Mouse (Mus musculus): ENCODE measurements around the gene Ston1. TPM values are rescaled to one million over a fixed set of nuclear protein-coding genes. Genes with fewer than 3 reads are reported as not detected.

Ston1 gene
- polyA plus RNA-seq, 1 experiment from 2014 or later = 1.6 TPM

- Histone ChIP-seq H3K9ac (replicated peaks; ENCODE audit: low read depth, low read length) (no peak overlapping the region), H3K9me3 (ENCODE audit: control insufficient read depth, low read length) (no peaks in the 10 kb centered on the region), H3K4me3 (replicated peaks; ENCODE audit: low read length) (no peak overlapping the region), H3K4me2 (ENCODE audit: low read length) (peak overlapping the region; percentile 5), H3K27me3 (replicated peaks; ENCODE audit: control insufficient read depth, insufficient read depth, low read length) (no peaks in the 10 kb centered on the region), H3K4me1 (replicated peaks; ENCODE audit: control insufficient read depth, insufficient read depth, low read length) (peaks cover 22% of the 10 kb centered on the region), H3K36me3 (ENCODE audit: control insufficient read depth, insufficient read depth) (no peaks in the 10 kb centered on the region), H3K27ac (ENCODE audit: low read length) (peak overlapping the region; percentile 81)
- ATAC-seq = peak; percentile 68
- WGBS = 33% methylated on average over 10 of the region's 10 CpGs
These were observed 31.3 kb downstream of the Ston1 start for GRCm38 (mm10) chr17:88628676-88629380.

DNA sequence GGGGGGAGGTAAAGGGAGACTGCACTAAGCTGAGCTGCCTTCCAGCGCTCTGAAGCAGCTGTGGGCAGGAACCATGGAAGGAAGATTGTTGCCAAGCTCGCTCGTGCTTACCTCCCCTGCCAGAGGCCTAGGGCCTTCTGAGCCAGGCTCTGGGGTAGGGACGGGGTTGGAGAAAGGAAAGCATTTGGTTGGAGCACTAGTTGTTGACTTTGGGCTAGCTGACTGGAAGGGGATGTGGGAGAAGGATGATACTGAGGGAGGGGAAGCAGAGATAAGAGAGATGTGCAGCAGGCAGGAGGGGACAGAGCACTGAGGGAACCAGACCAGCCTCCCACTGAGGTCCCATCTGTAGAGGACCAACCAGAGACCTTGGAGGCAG, 31.9 kb downstream of the Ston1 start:
- Histone ChIP-seq H3K36me3 (ENCODE audit: control insufficient read depth, insufficient read depth) (no peaks in the 10 kb centered on the region), H3K9ac (replicated peaks; ENCODE audit: low read depth, low read length) (0 out of 2 replicates have a peak overlapping the region, but pooled peaks have one; percentile 25), H3K4me2 (ENCODE audit: low read length) (peak overlapping the region; percentile 5), H3K9me3 (ENCODE audit: control insufficient read depth, low read length) (no peaks in the 10 kb centered on the region), H3K4me1 (replicated peaks; ENCODE audit: control insufficient read depth, insufficient read depth, low read length) (peaks cover 22% of the 10 kb centered on the region), H3K27ac (ENCODE audit: low read length) (peak overlapping the region; percentile 81), H3K4me3 (replicated peaks; ENCODE audit: low read length) (no peak overlapping the region), H3K27me3 (replicated peaks; ENCODE audit: control insufficient read depth, insufficient read depth, low read length) (no peaks in the 10 kb centered on the region)
- 22% methylated on average over 4 of the region's 4 CpGs for WGBS
- ATAC-seq = peak; percentile 61

GRCm38 (mm10) chr17:88629931-88630553, 32.6 kb downstream of the Ston1 start:
- Histone ChIP-seq H3K4me3 (replicated peaks; ENCODE audit: low read length) (no peak overlapping the region), H3K27me3 (replicated peaks; ENCODE audit: control insufficient read depth, insufficient read depth, low read length) (no peaks in the 10 kb centered on the region), H3K36me3 (ENCODE audit: control insufficient read depth, insufficient read depth) (no peaks in the 10 kb centered on the region), H3K9me3 (ENCODE audit: control insufficient read depth, low read length) (no peaks in the 10 kb centered on the region), H3K4me2 (ENCODE audit: low read length) (no peak overlapping the region), H3K27ac (ENCODE audit: low read length) (peak overlapping the region; percentile 81), H3K9ac (replicated peaks; ENCODE audit: low read depth, low read length) (0 out of 2 replicates have a peak overlapping the region, but pooled peaks have one; percentile 15), H3K4me1 (replicated peaks; ENCODE audit: control insufficient read depth, insufficient read depth, low read length) (peaks cover 22% of the 10 kb centered on the region)
- WGBS = 12% methylated on average over 11 of the region's 11 CpGs
- ATAC-seq = peak; percentile 85

DNA sequence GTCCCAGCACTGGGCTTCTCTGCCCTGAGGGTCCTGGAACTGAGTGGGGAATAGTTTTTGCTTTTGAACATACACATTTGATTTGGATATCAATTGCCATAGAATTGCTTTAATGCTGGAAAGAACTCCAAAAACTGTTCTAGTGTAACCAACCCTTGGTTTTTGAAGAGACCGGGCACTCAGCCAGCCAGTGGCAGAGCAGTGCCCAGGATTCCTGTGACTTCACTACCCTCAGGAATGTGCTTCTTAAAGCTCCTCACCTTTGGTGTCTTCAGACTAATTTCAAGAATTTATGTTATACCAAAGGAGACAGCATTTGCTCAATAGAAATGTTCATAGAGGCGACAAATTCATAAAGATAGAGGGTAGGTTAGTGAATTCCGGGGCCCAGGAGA, 33.1 kb downstream of the Ston1 start:
- WGBS = 55% methylated on average over 3 of the region's 3 CpGs
- peak; percentile 18 for ATAC-seq
- Histone ChIP-seq H3K27me3 (replicated peaks; ENCODE audit: control insufficient read depth, insufficient read depth, low read length) (no peaks in the 10 kb centered on the region), H3K9ac (replicated peaks; ENCODE audit: low read depth, low read length) (no peak overlapping the region), H3K36me3 (ENCODE audit: control insufficient read depth, insufficient read depth) (no peaks in the 10 kb centered on the region), H3K27ac (ENCODE audit: low read length) (peak overlapping the region; percentile 81), H3K4me3 (replicated peaks; ENCODE audit: low read length) (no peak overlapping the region), H3K4me1 (replicated peaks; ENCODE audit: control insufficient read depth, insufficient read depth, low read length) (peaks cover 22% of the 10 kb centered on the region), H3K4me2 (ENCODE audit: low read length) (no peak overlapping the region), H3K9me3 (ENCODE audit: control insufficient read depth, low read length) (no peaks in the 10 kb centered on the region)

DNA sequence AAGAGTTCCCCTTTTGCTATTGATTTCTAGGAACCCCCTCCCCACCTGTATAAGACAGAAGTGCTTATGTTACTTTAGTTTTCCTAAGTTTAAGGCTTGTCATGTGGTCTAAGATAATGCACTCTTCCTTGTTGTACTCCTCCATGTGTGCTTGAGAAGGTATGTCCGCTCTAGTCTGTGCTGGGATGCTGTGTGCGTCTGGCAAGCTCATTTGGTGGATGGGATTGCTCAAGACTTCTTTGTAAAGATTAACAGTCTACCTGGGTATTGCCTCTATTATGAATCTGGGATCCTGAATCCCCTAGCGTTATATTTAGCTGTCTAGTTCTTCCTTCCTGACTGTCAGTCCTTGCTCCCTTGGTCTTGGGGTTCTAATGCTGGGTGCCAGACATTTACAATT, 35.1 kb downstream of the Ston1 start:
- no peak overlapping the region for H3K4me2 ChIP-seq (ENCODE audit: low read length)
- WGBS = 92% methylated on average over 3 of the region's 3 CpGs
- H3K4me3 ChIP-seq (replicated peaks; ENCODE audit: low read length) = no peak overlapping the region
- H3K27me3 ChIP-seq (replicated peaks; ENCODE audit: control insufficient read depth, insufficient read depth, low read length) = no peaks in the 10 kb centered on the region
- peaks cover 27% of the 10 kb centered on the region for H3K4me1 ChIP-seq (replicated peaks; ENCODE audit: control insufficient read depth, insufficient read depth, low read length)
- ATAC-seq = no peak
- H3K27ac ChIP-seq (ENCODE audit: low read length) = no peak overlapping the region
- no peaks in the 10 kb centered on the region for H3K36me3 ChIP-seq (ENCODE audit: control insufficient read depth, insufficient read depth)
- no peaks in the 10 kb centered on the region for H3K9me3 ChIP-seq (ENCODE audit: control insufficient read depth, low read length)
- no peak overlapping the region for H3K9ac ChIP-seq (replicated peaks; ENCODE audit: low read depth, low read length)

DNA sequence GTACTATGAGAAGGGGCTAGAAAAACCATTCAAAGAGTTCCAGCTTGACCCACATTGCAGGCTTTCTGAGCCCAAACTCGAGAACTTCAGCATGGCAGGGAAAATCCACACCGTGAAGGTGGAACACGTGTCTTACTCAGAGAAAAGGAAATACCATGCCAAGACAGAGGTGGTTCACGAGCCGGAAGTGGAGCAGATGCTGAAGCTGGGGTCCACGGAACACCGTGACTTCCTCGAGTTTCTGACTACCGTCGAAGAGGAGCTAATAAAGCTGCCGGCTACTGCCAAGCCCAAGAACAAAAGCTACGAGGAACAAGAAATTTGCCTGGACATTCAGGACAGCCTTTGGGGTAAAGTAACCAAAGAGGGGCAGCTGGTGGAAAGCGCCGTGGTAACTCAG, 38.6 kb downstream of the Ston1 start:
- Histone ChIP-seq H3K4me2 (ENCODE audit: low read length) (no peak overlapping the region), H3K4me3 (replicated peaks; ENCODE audit: low read length) (no peak overlapping the region), H3K9me3 (ENCODE audit: control insufficient read depth, low read length) (no peaks in the 10 kb centered on the region), H3K4me1 (replicated peaks; ENCODE audit: control insufficient read depth, insufficient read depth, low read length) (peaks cover 6% of the 10 kb centered on the region), H3K27ac (ENCODE audit: low read length) (no peak overlapping the region), H3K36me3 (ENCODE audit: control insufficient read depth, insufficient read depth) (no peaks in the 10 kb centered on the region), H3K9ac (replicated peaks; ENCODE audit: low read depth, low read length) (no peak overlapping the region), H3K27me3 (replicated peaks; ENCODE audit: control insufficient read depth, insufficient read depth, low read length) (no peaks in the 10 kb centered on the region)
- 88% methylated on average over 14 of the region's 14 CpGs for WGBS
- no peak for ATAC-seq

DNA sequence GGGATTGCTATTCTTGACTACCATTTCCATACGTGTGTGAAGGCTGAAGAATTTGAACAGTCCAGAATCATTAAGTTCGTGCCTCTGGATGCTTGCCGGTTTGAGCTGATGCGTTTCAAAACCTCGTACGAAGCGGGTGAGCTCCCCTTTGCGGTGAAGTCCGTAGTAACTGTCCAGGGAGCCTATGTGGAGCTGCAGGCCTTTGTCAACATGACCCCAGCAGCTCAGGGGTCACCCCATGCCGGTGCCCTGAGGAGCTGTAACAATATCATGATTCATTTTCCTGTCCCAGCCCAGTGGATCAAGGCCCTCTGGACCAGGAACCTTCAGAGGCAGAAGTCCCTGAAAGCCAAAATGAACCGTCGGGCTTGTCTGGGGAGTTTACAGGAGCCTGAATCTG, 39.1 kb downstream of the Ston1 start:
- H3K36me3 ChIP-seq (ENCODE audit: control insufficient read depth, insufficient read depth) = no peaks in the 10 kb centered on the region
- peaks cover 6% of the 10 kb centered on the region for H3K4me1 ChIP-seq (replicated peaks; ENCODE audit: control insufficient read depth, insufficient read depth, low read length)
- no peaks in the 10 kb centered on the region for H3K27me3 ChIP-seq (replicated peaks; ENCODE audit: control insufficient read depth, insufficient read depth, low read length)
- H3K9ac ChIP-seq (replicated peaks; ENCODE audit: low read depth, low read length) = no peak overlapping the region
- no peak overlapping the region for H3K4me3 ChIP-seq (replicated peaks; ENCODE audit: low read length)
- ATAC-seq = no peak; the same call in 1 of the 2 replicates
- H3K27ac ChIP-seq (ENCODE audit: low read length) = no peak overlapping the region
- H3K4me2 ChIP-seq (ENCODE audit: low read length) = no peak overlapping the region
- H3K9me3 ChIP-seq (ENCODE audit: control insufficient read depth, low read length) = no peaks in the 10 kb centered on the region
- WGBS = 65% methylated on average over 12 of the region's 12 CpGs

- peak; percentile 62 for ATAC-seq
- Histone ChIP-seq H3K36me3 (ENCODE audit: control insufficient read depth, insufficient read depth) (no peaks in the 10 kb centered on the region), H3K9ac (replicated peaks; ENCODE audit: low read depth, low read length) (no peak overlapping the region), H3K4me1 (replicated peaks; ENCODE audit: control insufficient read depth, insufficient read depth, low read length) (peaks cover 6% of the 10 kb centered on the region; the same call in 1 of the 2 replicates), H3K27me3 (replicated peaks; ENCODE audit: control insufficient read depth, insufficient read depth, low read length) (no peaks in the 10 kb centered on the region), H3K4me3 (replicated peaks; ENCODE audit: low read length) (no peak overlapping the region), H3K27ac (ENCODE audit: low read length) (no peak overlapping the region), H3K9me3 (ENCODE audit: control insufficient read depth, low read length) (no peaks in the 10 kb centered on the region), H3K4me2 (ENCODE audit: low read length) (no peak overlapping the region)
- 31% methylated on average over 6 of the region's 6 CpGs for WGBS
These were observed 43.5 kb downstream of the Ston1 start for GRCm38 (mm10) chr17:88641012-88641411.

GRCm38 (mm10) chr17:88641836-88642235, 44.4 kb downstream of the Ston1 start:
- Histone ChIP-seq H3K9me3 (ENCODE audit: control insufficient read depth, low read length) (no peaks in the 10 kb centered on the region), H3K4me1 (replicated peaks; ENCODE audit: control insufficient read depth, insufficient read depth, low read length) (peaks cover 2% of the 10 kb centered on the region; the same call in 1 of the 2 replicates), H3K9ac (replicated peaks; ENCODE audit: low read depth, low read length) (no peak overlapping the region), H3K27me3 (replicated peaks; ENCODE audit: control insufficient read depth, insufficient read depth, low read length) (no peaks in the 10 kb centered on the region), H3K36me3 (ENCODE audit: control insufficient read depth, insufficient read depth) (no peaks in the 10 kb centered on the region), H3K27ac (ENCODE audit: low read length) (no peak overlapping the region), H3K4me3 (replicated peaks; ENCODE audit: low read length) (no peak overlapping the region), H3K4me2 (ENCODE audit: low read length) (no peak overlapping the region)
- WGBS = 91% methylated on average over 8 of the region's 8 CpGs
- no peak for ATAC-seq
